Mouse (Mus musculus): ENCODE results near the gene Slc43a3. TPM values are rescaled to one million over a fixed set of nuclear protein-coding genes. Genes with fewer than 3 reads are reported as not detected.

Gene Slc43a3
- total RNA-seq, 2 experiments from 2014 or later: 58.7 to 102 TPM

GRCm38 (mm10) chr2:84934649-84935007, 1.8 kb upstream of the Slc43a3 start:
- DNase-seq: no peak
- intact Hi-C loops (cut with DNase I): no loop called here

DNA sequence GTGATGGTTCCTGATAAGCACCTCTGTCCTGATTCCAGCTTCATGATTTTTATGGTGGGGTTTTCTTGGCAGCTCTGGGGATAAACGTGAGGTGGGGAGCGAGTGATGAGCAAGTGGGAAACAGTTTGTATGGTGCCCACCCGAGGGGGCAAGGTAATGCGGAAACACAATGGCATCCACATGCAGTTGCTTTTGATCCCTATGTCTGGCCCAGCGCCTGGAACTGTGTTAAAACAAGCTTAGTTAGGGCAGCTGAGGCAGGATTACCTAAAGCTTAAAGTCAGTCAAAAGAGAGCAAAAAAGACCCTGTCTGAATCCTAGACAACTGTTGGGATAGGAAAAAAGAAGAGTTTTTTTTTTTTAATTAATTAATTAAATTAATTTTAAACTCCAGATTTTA, 1.3 kb upstream of the Slc43a3 start:
- intact Hi-C loops (cut with DNase I): no loop called here
- no peak for DNase-seq

- no peak for DNase-seq
These were observed 1.2 kb downstream of the Slc43a3 start for GRCm38 (mm10) chr2:84937491-84938150.

DNA sequence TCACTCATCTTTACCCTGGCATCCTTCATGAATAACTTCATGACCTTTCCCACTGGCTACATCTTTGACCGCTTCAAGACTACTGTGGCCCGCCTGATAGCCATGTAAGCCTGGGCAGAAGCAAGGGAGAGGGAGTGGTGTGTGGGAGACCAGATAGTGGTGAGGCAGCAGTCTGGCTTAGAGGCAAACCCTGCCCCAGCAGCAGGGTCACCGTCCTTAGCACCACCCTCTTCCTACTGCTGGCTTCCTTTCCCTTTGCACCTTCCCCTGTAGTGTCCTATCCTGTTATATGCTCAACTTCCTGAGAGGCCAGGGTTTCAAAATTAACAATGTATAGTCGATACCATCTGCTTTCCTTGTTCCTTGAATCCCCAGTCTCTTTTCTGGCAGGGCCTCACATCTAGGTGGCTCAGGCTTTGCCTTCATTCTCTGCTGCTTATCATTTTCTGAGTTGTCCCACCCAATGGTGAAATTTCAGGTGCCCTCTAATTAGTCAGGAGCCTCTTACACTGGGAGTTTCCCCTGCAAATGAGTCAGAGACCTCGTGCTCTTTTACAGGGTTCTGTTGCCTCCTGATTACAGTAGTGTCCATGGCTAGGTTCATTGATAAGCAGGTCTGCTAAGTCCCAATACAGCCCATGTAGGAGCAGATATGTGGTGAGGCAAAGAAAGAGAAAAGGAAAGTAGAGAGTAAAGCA, 2.0 kb downstream of the Slc43a3 start:
- intact Hi-C loops (cut with DNase I): no loop called here
- DNase-seq: peak; percentile 54 to 58

More at GRCm38 (mm10) chr2:84937491-84938150, 1.2 kb downstream of the Slc43a3 start:
- intact Hi-C loops (cut with DNase I): loop anchor here (1.0 kb wide), 1 partner anchor 22 kb away; no protein-coding TSS in a partner anchor

DNA sequence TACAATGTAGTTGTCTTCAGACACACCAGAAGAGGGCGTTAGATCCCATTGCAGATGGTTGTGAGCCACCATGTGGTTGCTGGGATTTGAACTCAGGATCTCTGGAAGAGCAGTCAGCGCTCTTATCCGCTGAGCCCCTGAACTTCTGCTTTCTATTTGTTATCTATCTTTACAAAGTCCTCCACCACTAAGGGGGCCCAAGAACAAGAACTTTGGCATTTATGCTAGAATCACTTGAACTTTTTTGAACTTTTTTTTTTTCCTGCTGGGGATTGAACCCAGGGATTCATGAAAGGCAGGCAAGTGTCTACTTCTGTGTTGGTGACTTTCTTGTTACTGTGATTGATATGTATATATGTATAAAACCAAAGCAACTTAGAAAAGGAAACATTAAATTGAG, 2.9 kb downstream of the Slc43a3 start:
- DNase-seq: no peak
- intact Hi-C loops (cut with DNase I): no loop called here

GRCm38 (mm10) chr2:84939711-84940110, 3.3 kb downstream of the Slc43a3 start:
- no peak for DNase-seq
- intact Hi-C loops (cut with DNase I): no loop called here

DNA sequence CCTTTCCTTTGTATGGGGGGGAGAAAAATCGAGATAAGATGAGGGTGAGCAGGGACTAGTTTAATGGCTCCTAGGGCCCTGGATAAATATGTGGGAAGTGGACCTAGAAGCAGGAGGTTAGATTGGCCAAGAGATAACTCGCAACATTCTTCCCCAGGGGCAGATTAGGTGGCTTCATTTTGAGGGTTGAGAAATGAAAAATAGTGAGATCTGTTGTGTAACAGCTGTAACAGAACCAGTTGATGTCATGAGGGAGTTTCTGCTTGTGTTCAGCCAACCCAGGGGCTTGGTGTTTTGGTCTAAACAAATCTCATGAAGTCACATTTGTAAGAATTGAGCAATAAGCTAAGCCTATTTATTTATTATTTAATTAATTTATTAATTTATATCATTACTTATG, 5.0 kb downstream of the Slc43a3 start:
- DNase-seq: no peak
- intact Hi-C loops (cut with DNase I): no loop called here

DNA sequence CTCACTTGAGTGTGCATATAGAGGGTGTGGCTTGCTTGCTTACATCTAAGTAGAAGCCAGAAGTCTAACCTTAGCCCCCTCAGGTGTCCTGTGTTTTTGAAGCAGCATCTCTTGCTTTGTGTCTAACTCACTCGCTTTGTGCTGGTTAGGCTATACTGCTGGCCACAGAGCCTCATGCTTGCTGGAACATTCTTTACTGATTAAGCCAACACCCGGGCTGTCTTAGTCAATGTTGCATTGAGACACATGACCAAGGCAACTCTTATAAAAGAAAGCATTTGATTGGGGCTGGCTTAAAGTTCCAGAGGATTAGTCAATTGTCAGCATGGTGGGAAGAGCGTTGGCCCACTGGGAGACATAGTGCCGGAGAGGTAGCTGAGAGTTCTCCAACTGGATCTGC, 5.4 kb downstream of the Slc43a3 start:
- intact Hi-C loops (cut with DNase I): no loop called here

GRCm38 (mm10) chr2:84947154-84947771, 10.9 kb downstream of the Slc43a3 start:
- intact Hi-C loops (cut with DNase I): no loop called here
- no peak for DNase-seq

More for the DNA sequence above, 5.4 kb downstream of the Slc43a3 start:
- no peak for DNase-seq

GRCm38 (mm10) chr2:84948252-84948651, 11.9 kb downstream of the Slc43a3 start:
- intact Hi-C loops (cut with DNase I): no loop called here
- DNase-seq: no peak

DNA sequence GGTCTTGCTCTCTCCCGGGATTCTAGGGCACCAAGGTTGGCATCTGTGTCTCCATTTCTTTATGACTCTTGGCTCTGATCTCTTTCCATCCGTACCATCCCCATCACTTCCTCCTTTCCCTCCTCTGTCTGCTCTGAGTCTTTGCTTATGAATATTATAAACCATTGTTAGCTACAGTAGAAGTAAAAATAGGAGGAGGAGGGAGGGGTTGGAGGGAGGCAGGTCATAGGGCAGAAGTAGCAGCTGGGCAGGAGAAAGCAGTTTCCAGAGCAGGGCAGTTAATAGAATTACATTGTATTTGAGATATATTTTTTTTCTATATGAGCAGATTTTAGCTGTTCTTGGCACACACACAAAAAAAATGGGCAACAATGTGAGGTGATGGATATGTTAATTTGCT, 12.3 kb downstream of the Slc43a3 start:
- no peak for DNase-seq
- intact Hi-C loops (cut with DNase I): no loop called here

- intact Hi-C loops (cut with DNase I): no loop called here
- no peak for DNase-seq
These were observed 14.6 kb downstream of the Slc43a3 start for GRCm38 (mm10) chr2:84951027-84951426.

DNA sequence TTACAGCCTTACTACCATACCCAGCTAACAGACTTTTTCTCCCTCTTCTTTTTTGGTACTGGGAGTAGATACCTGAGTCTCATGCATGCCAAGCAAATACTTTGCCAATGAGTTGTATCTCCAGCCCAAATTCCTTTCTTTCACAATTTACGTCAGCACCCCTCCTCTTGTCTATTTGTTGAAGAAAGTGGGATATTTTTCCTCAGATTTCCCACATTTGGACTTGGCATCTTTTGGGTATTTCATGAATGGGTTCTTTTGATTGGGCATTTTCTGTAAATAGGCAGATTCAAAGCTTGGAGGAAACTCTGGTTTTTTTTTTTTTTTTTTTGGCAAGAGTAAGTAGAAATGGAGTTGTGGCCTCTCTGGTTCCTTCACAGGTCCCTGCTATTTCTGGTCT, 15.9 kb downstream of the Slc43a3 start:
- intact Hi-C loops (cut with DNase I): no loop called here
- no peak for DNase-seq

- intact Hi-C loops (cut with DNase I): no loop called here
- DNase-seq: no peak
These were observed 16.3 kb downstream of the Slc43a3 start for GRCm38 (mm10) chr2:84952693-84953092.

- DNase-seq: no peak
- intact Hi-C loops (cut with DNase I): no loop called here
These were observed 19.1 kb downstream of the Slc43a3 start for GRCm38 (mm10) chr2:84955435-84955834.

- intact Hi-C loops (cut with DNase I): loop anchor here (1.0 to 2.0 kb wide), 2 partner anchors 51 to 67 kb away; no protein-coding TSS in a partner anchor
- peak; percentile 66 to 71 for DNase-seq
These were observed 19.9 kb downstream of the Slc43a3 start for GRCm38 (mm10) chr2:84956274-84956673.

GRCm38 (mm10) chr2:84958588-84959264, 22.3 kb downstream of the Slc43a3 start:
- intact Hi-C loops (cut with DNase I): no loop called here
- DNase-seq: no peak

GRCm38 (mm10) chr2:84961300-84961699, 24.9 kb downstream of the Slc43a3 start:
- peak; percentile 64 to 66 for DNase-seq
- intact Hi-C loops (cut with DNase I): loop anchor here (5.0 kb wide), 1 partner anchor 134 kb away; the partner anchor contains the start of gene Timm10

DNA sequence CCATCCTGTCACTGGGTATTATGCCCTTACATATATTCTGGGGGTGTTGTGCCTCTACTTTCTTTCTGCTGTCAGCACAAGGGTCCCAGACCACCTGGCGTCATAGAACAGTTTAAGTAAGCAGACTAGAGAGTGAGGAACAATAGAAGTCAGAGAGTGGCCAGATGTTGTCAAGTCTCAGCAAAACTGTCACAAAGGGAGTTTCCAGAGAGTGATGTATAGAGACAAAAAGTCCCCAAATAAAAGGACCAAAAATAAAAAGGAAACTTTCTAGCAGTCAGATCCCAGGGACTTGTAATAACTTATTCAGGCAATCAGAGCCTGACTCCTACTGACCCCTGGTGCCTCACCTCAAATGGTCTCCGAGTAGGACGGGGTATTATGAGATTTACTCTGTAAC, 25.5 kb downstream of the Slc43a3 start:
- DNase-seq: no peak
- intact Hi-C loops (cut with DNase I): loop anchor here (5.0 kb wide), 1 partner anchor 135 kb away; the partner anchor contains the start of gene Timm10

DNA sequence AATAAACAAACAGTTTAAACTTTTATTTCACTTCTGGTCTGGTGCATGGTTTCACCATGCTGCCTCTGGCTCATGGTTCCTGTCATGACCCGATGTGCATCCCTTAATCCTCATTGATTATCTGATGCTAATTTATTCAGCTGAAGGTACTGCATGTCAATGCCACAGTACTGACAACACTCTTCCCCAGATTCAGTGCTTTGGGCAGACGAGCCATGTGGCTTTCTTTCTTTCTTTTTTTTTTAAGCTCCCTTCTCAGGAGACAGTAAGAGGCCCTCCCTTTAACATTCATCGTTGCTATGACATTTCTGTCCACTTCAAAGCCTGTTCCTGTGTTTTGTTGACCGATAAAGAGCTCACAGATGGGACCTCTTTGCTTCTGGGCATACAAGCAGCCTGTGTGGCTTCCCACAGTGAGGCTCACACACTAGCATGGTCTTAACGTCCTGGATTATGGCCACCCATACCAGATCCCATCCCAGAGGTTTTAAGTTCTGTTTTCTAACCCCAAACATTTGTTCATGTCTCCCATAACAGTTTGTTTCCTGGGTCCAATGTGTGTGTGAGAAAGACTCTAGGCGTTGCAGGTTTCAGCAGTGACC, 26.6 kb downstream of the Slc43a3 start:
- intact Hi-C loops (cut with DNase I): loop anchor here (5.0 kb wide), 1 partner anchor 136 kb away; the partner anchor contains the start of gene Timm10
- no peak for DNase-seq

Measured in heart, postnatal 36 days (tissue).